Mouse (Mus musculus): ENCODE data around the gene Btg4.
A peak's percentile ranks its signal among the peaks of the same experiment; 100 is the strongest.

Btg4 gene

DNA sequence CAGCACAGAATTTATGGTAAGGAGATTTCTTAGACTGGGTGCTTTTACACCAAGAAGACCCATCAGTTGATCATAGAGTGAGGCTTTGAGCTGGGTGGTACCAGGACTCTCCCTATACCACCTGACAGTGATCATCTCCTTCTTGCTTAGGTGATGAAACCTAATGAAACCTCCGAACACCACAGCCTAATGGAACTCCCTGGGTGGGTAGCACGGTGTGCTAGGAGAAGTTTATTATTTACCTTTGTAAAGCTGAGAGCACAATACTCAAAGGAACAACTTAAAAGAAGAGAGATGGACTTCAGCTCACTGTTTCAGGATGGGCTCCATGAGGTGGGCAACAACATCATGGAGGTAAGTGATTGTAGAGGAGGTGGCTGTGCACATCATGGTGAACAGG lies at the start of gene Btg4:
Gene Btg4, plus strand, starts transcription at position 301 of the 400 bp plus-strand sequence.
- DNase-seq = no peak

DNA sequence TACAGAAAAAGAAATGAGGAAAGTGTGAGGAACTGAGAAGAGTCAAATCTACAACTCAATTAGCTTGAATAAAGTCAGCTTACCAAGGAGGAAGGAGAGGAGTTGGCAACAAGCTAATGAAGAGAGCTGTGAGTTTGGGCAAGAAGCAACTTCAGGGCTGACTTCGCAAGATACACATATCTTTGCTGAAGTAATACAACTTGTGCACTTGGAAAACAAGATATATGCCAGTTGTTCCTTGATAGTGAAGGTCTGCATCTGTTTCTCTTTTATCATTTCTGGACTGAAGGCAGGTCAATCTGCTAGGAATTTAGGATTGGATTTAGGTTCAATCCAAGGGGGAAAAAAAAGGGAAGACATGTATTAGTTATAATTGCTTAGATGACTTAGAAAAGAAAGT lies 47.1 kb upstream of the Btg4 start:
- no peak for DNase-seq

DNA sequence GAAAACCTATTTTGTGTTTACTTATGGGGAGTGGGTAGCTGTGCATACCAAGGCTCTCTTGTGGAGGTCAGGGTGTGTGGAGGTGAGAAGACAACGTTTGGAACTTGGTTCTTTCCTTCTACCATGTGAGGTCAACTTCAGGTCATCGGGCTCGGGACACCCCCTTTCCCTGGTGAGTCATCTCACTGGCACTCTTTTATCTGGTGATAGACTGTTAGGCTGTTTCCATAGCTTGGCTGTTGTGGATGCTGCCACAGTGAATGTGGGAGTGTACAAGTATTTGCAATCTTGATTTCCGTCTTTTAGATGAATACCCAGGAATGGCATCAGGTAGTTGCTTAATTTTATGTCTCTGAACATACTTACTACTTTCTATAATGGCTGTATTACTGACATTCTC lies 45.0 kb upstream of the Btg4 start:
- no peak for DNase-seq

DNA sequence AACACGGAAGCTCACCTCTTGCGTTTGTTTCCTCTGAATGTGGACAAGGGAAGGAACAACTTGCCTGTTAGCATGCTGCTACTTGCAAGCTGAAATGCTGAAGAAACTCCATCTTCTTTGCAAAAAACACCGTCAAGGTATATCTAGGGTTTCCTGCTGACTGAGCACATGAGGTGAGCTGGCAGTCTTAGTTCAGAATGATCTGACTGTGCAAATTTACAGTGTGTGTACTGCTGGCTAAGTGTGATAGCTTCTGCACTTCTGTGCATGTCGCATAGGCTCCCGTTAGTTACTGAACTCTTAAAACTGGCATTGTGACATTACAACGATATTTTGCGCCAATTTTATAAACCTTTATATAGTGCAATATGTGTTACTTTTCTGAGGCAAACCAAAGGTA lies 41.0 kb upstream of the Btg4 start:
- no peak for DNase-seq

DNA sequence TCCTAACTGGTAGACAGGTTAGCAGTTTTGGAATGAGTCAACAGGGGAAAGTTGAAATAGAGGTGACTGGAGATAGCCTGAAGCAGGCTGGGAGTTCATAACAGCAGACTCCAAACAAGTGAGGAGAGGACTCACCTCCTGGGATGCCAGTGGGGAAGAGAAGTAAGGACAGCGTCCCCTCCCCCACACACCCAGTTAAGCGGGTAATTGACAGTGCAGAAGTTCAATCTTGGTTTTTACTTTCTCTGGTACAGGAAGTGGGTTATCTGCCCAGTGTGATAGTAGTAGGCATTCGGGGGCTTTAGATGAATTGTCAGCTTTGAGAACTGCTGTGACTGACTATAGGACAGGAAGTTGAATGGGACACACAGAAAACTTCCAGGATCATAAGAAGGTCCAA lies 40.4 kb upstream of the Btg4 start:
- no peak for DNase-seq

DNA sequence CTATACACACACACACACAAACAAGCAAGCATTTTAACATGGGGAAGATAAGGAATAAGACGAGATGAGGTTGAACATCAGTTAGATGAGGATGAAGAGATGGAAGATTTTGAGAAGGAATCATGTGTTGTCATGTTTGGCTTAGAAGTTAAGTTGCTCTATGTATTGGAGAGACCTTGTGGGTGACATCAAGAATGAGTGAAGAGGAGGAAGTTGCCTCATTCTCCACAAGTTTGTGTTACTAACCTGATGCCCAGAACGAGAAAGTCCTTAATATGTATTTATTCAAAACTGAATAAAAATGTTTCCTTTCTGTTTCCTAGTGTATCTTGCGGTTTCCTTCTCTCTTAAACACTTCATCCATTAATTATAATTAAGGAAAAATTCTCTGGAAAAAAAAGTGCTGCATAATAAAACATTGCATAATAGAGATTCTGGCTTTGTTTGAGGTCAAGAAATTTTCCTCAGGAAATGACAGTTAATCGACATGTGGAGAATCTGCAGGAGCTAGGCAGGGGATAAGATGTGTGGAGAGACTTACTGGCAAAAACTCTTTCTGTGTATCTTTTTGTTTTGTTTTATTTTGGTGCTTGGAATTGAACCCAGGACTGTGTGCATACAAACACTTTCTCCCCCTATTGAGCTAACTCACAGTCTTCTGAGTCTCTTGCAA lies 39.4 kb upstream of the Btg4 start:
- no peak for DNase-seq

DNA sequence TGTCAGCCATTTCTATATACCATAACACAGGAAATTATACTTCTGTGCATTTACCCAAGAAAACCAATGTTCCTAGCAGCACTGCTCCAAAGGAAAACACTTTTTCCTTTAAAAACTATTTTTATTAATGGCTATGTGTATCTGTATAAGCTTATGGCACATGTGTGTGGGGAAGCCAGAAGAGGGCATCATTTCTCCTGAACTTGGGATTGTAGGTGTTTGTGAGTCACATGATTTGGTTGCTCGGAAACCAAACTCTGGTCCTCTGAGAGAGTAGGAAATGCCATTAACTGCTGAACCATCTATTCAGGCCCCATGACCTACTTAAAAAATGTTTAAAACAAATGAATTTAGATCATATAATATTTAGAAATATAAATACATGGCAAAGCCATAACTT lies 33.7 kb upstream of the Btg4 start:
- DNase-seq = no peak

DNA sequence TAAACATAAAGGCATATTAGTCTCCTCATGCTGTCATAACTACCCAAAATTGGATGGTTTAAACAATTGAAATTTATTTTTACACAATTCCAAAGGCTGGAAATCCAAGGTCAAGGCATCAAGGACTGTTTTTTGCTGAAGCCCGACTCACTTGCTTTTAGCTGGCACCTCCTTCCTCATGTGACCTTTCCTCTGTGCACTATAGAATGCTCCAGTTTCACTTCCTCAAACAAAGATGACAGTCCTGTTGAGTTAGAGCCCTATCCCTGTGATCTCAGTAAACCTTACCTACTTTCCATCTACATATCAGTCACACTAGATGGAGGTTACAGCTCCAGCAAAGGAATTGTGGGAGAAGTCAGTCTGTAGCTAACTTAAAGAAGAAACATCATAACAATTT lies 30.6 kb upstream of the Btg4 start:
- peak; percentile 30 for DNase-seq

DNA sequence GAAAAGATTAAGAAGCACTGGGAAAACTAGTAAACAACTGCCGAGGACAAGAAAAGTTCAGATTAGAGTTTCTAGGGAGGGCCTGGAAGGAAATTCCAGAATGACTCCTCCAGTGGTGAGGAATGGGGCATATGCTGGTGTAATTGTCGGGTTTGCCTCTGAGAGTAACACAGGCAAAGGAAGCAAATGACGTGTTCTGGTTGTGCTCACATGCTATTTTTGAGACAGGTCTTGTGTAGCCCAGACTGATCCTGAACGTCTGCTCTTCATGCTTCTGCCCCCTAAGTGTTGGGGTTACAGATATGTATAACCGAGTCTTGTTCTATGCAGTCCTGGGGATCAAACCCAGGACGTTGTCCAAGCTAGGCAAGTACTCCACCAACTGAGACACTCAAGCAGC lies 29.1 kb upstream of the Btg4 start:
- DNase-seq = no peak

DNA sequence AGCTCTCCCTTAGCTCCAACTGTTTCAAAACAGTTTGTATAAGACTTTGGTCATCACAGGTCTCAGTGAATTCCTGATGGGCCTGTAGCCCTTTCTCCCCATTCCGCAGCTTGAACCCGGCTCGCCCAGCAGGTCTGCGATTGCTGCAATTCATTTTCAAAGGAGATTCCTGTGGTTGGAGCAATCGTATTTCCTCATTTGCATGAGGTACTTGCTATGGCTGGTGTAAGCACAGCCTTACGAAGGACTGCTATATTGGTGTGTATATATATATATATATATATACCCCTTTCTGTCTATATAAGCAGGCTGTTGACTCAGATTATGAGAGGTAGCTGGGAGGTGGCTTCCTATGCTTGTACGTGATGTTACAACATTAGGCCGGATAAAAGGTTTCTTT lies 28.4 kb upstream of the Btg4 start:
- no peak for DNase-seq

DNA sequence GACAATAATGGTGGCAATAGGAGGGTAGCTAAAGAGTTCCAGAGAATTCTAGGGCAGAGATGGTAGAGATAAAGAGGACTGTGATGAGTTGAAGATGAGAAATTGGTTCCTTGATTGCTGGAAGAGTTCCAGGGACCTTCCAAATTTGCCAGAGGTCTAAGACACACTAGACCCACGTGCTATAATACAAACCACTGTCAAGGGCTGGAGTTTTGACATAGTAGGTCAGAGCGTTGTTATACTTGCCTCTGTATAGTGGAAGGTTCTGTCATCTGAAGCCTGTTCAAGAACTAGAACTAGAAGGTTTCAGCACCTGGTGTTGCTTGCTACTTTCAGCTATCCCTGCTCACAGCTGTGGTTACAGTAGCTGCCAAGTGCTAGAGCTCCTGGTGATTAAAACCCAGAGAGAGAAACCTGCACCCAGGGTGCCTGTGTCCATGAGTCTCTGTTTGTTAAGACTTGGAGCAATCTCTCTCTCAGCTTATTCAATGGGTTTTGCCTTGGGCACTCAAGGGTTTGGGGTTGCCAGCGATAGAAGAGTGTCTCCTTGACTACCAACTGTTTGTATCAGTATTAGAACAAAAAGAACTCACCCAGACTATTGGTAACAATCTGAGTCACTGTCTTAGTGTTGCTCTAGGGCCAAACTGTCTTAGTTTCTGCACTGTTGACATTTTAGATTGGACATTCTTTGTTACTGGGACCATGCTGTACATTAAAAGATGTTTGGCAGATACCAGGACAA lies 27.7 kb upstream of the Btg4 start:
- no peak for DNase-seq

DNA sequence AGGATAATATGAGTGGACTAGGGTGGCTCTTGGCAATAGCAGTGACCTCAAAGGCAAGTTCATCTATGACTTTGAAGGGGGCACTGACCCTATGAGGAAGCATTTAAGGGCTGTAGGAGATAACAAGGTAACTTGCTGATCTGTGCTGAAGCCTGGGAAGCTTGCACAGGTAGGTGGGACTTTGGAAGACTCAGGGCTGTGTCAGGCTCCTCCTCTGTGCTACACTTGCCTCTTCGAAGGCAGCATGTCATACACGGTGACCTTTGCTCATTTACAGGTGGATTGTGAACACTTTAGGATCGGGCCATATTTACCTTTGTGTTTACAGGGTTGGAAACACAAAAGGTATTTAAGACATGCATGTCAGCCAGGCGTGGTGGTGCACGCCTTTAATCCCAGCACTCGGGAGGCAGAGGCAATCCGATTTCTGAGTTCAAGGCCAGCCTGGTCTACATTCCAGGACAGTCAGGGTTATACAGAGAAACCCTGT lies 19.2 kb upstream of the Btg4 start:
- no peak for DNase-seq

DNA sequence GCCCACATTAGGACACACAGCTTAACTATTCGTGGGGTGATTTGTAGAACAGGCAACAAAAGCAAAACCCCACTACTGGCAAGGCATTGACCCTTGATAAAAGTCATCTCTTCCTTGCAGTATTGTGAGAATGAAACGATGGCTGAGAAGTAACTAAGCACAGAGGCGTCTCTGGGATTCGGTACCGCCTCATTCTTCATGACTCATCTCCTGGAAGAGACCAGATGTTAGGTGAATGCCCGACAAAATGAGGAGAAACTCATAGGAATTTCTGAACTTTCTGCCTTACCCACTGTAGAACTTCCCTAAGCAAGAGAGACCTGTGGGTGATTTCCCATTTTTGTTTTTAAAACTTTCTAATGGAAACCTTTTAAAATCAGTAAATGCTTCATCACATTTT lies 18.6 kb upstream of the Btg4 start:
- no peak for DNase-seq

DNA sequence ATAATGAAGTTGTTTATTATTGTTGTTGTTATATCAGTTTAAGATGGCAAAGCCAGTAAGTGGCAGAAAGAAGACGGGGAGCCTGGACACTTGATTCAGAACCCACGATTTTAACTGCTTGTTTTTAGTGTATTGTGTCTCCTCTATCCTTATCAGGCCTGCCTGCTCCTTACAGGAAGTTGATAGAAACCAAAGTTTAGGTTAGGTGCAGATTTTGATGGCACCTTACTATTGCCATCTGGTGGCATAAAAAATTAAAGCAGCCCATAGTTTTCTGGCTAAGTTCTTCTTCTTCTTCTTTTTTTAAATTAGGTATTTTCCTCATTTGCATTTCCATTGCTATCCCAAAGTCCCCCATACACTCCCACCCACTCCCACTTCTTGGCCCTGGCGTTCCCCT lies 8.5 kb upstream of the Btg4 start:
- DNase-seq = peak; percentile 47

DNA sequence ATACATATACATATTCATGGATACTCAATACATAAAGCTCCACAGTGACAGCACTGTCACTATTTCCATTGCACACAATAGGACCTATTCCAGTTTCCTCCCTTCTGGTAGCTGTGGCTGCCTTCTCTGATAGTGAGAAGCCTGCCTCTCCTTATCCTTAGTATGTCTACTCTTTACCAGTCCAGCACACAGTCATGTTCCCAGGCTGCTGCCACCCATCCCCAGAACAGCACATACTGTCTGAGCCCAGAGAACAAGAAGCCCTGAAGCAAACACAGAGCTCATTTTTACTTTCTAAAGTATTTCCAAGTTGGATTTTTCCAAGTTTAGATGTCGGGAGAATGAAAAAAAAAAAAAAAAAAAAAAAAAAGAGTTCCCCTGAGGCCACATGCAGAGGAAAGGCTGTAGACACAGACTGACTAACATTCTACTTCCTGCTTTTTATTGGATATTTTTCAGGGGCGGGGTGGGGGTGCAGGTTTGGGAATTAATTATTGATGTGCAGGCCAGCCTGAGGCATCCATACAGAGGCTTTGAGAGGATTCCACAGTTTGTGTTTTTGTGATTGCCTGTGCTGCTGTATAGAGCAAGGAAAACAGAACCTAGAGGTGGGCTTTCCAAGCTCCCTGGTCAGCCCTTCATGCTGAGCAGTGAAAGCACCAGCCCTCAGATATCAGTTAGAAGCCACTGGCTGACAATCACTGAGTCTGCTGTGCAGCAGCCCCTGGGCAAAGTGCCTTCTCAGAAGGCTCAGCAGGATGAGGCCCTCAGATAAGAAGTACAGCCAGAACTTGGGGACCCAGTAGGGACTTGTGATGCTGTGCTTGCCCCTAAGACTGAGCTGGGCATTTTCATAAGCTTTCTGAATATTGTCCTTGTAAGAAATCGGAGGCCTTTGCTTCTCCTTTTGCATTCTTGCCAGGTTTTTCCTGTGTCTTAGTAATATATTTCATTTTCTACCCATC lies 4.1 kb upstream of the Btg4 start:
- no peak for DNase-seq

DNA sequence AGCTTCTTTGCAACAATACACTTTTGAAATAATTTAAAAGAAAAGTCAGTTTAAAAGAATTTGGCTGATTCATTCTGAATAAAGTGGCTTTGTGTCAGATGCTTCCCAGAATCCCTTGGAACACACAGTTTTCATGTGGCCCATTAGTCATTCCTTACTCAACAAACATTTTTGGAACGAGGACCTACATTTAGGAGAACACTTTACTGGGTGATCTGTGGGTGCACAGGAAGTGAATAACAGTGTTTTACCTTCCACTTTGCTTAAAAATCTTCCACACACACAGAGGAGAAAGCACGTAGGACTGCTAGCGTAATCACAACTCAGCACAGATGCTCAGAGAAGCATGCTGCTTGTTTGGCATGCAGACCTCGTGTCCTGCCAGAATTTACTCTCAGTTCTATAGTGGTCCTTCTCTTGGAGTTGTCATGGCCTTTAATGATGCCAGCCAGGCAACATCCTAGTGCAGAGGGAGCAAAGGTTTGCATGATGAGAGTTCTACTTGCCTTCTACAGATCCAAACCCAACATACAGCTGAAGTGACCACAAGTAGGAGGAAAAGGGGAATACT lies 1.7 kb upstream of the Btg4 start:
- no peak for DNase-seq

DNA sequence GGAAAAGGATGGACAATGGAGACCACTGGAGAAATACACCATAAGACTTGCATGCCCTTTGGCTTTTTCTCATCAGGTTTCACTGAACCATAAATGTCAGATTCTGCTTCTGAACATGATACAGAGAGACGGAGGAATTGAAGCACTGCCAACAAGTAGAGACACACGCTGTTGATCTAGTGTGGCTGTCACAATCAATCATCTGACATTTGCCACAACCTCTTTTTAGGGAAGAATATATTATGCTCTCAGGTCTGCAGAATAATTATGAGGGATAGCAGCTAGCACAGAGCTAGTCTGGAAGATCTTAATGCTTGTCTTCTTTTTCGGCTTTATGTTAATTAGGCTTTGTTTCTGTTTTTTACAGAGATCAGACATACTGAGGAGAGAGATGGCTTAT lies 7.5 kb downstream of the Btg4 start:
- no peak for DNase-seq

DNA sequence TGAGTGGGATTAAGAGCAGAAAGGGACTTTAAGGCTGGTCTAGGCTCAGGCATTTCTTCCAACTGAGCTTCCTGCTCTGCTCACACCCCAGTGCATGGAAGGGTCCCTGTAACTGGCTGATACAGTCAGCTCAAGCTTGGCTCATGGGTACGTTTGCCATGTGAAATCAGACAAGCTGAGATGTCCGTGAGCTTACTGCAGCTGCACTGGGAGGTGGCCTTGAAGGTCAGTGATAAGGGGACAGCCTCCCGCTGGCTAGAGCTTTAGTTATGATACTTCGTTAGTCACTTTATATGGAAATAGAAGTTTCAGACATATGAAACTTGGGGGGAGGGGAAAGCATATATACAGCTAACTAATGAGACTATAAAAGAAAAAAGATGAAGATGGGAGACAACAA lies 10.1 kb downstream of the Btg4 start:
- no peak for DNase-seq

DNA sequence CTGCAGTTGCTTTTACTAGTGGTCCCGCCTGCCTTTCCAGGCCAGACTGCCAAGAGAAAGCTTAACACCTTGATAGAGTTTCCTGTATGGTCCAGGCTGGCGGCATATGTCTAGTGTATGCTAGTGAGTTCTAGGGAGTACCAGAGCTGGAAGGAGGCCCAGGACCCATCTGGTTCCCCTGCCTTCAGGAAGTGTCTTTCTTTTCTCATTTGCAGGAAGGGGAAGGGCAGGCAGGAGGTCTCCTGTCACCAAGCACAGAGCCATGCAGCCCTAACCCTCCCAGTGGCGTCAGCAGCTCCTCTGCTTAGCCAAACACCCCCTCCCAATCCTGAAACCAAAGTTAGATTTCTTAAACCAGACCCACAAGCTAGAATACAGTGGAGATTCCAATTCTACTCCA lies 15.1 kb downstream of the Btg4 start:
- DNase-seq = peak; percentile 50

DNA sequence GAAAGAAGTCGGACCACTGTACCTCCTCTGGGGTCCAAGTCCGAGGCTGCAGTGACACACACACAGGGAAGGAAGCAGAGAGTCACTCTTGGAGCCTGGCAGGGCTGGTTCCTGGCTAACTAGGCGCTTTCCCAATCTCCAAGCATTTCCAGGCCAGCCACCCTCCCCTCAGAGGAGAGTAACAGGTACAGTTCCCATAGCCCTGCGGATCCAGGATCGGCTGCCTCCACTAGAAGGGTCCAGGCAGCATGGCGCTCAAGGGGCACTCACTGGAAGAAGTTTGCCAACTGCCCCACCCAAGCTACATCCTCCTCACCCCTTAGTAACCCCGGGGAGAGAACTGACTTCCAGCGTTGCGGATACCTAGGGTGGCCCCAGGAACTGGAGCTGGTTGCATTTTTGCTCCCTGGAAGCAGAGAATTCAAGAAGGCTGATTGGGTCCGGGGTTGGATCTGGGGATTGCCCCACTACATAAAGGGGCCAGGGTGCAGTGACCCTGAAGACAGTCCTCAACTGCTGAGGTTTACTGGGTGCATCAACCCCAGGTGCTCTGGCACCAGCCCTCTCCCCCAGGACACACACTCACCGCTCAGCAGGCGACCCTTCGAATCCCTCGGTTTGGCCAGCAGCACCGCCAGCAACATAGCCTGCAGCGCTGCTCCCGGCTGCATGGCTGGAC lies 15.7 kb downstream of the Btg4 start:
- peak; percentile 24 for DNase-seq

DNA sequence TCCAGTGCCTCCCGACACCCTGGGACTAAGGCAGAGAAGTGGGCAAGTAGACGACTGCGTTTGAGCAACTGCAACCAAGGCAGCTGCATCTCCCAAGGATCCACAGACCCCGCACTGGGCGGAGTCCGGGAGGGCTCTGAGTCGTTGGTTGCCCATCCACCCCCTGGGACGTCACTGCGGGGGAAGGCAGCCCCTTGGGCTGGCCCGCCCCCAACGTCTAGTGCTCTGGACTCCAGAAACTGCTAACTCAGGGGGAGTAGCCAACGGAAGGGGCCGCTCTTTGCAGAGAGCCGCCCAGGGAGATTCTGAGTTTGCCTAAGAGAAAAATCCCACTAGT lies 16.2 kb downstream of the Btg4 start, which contains the start of gene Layn:
Gene Layn, minus strand, starts transcription at position 116 of the 337 bp plus-strand sequence.
- peak; percentile 94 for DNase-seq

DNA sequence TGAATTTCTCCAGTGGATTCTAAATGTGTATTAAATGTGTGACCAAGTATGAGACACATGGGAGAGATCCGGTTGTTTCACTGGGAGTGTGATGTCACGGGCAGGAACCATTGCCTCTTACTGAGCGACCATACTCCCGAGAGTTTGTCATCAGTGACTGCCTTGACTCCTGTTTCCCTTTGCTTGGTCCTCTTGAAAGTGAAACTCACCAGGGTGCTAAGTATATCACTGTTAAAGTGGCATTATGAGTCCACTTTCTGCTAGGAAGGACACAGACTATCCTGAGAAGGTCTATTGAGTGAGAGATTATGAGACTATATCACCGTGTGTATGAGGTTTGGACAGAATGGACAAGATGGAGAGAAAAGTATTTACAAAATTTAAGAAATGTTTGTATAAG lies 20.9 kb downstream of the Btg4 start:
- no peak for DNase-seq

DNA sequence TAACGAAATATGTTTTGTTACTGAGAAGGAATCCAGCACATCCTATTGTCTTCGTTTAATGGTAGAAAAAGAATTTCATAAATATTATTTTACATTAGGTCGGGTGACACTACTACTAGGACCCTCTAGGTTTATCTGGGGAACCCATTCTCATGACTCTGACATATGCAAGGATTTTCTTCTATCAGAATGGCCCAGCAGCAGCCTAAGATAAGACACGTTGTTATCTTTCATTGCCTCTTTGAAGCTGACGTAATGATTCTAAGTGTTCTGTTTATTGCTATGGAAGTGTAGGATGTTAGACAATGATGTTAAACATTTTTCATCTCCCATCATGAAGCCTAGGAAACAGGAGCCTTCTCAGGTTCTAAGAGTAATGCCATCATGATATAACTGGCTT lies 33.0 kb downstream of the Btg4 start:
- DNase-seq = no peak

Measured in lung, postnatal 36 days (tissue).